Mouse (Mus musculus) ZHBTc4 (cell line): Measurements from ENCODE around the gene Zfp36.
A peak's percentile ranks its signal among the peaks of the same experiment; 100 is the strongest.
"Not testable (repeated sequence)": the region's sequence is repeated elsewhere in the genome, so short reads cannot be mapped to it uniquely, and the experiment has no call there.

Experiments
- DNase-seq: peaks from one replicate; pipeline ENCODE4 v3.0.0-alpha.2; 2011; ENCODE audit warnings: low read depth, low spot score

Gene Zfp36

GRCm38 (mm10) chr7:28380237-28381016, at the start of gene Zfp36:
Zfp36 (minus strand) TSS chr7:28380253.
- no peak for DNase-seq

GRCm38 (mm10) chr7:28427738-28428137, 47.7 kb upstream of the Zfp36 start:
- DNase-seq = no peak

- no peak for DNase-seq
Observed at GRCm38 (mm10) chr7:28423018-28423417, 43.0 kb upstream of the Zfp36 start.

GRCm38 (mm10) chr7:28419416-28419815, 39.4 kb upstream of the Zfp36 start:
- no peak for DNase-seq

GRCm38 (mm10) chr7:28418096-28418670, 38.1 kb upstream of the Zfp36 start:
- DNase-seq = peak; percentile 96

- peak; percentile 62 for DNase-seq
Observed at GRCm38 (mm10) chr7:28417368-28417767, 37.3 kb upstream of the Zfp36 start.

GRCm38 (mm10) chr7:28412826-28413225, 32.8 kb upstream of the Zfp36 start:
- DNase-seq = peak; percentile 44

- DNase-seq = no peak
Observed at GRCm38 (mm10) chr7:28410841-28411475, 30.9 kb upstream of the Zfp36 start.

- DNase-seq = no peak
Observed at GRCm38 (mm10) chr7:28401942-28402341, 21.9 kb upstream of the Zfp36 start.

GRCm38 (mm10) chr7:28401030-28401429, 21.0 kb upstream of the Zfp36 start:
- no peak for DNase-seq

- no peak for DNase-seq
Observed at GRCm38 (mm10) chr7:28398696-28399340, 18.8 kb upstream of the Zfp36 start.

- DNase-seq = peak; percentile 70
Observed at GRCm38 (mm10) chr7:28398000-28398399, 17.9 kb upstream of the Zfp36 start.

GRCm38 (mm10) chr7:28395425-28395824, 15.4 kb upstream of the Zfp36 start:
- no peak for DNase-seq

- no peak for DNase-seq
Observed at GRCm38 (mm10) chr7:28393272-28393951, 13.4 kb upstream of the Zfp36 start.

- peak; percentile 99 for DNase-seq
Observed at GRCm38 (mm10) chr7:28392429-28393271, 12.6 kb upstream of the Zfp36 start, which contains the start of the genes Med29 and Paf1. Med29 (minus strand) TSS chr7:28392708. Paf1 (plus strand) TSS chr7:28392951.

GRCm38 (mm10) chr7:28390331-28390730, 10.3 kb upstream of the Zfp36 start:
- no peak for DNase-seq

- not testable (repeated sequence) for DNase-seq
Observed at GRCm38 (mm10) chr7:28387384-28387783, 7.3 kb upstream of the Zfp36 start.

GRCm38 (mm10) chr7:28386877-28387276, 6.8 kb upstream of the Zfp36 start:
- not testable (repeated sequence) for DNase-seq

- DNase-seq = peak; percentile 94
Observed at GRCm38 (mm10) chr7:28386462-28386861, 6.4 kb upstream of the Zfp36 start.

GRCm38 (mm10) chr7:28386007-28386406, 6.0 kb upstream of the Zfp36 start:
- no peak for DNase-seq

- no peak for DNase-seq
Observed at GRCm38 (mm10) chr7:28385196-28385595, 5.1 kb upstream of the Zfp36 start.
